Mouse (Mus musculus) liver, embryonic 14.5 days (tissue): ENCODE data around the gene Hpcal1. TPM values are rescaled to one million over a fixed set of nuclear protein-coding genes. Genes with fewer than 3 reads are reported as not detected.
A peak's percentile ranks its signal among the peaks of the same experiment; 100 is the strongest.

Source experiments
- ATAC-seq: fragments of 200-750 bp; cut with Nextera tagmentation; 2 replicates; pipeline ENCODE4 v1.8.0; 2017; ENCODE audit warnings: moderate number of reproducible peaks, mild to moderate bottlenecking, moderate library complexity; ENCODE audit not compliant: insufficient read depth
- DNase-seq, 3 experiments: peaks; one replicate each; pipeline ENCODE4 v3.0.0-alpha.2; 2012 to 2013; ENCODE audit warnings: low read depth in 3 of 3, low spot score in 3 of 3
- H3K27ac ChIP-seq: fragments of 300-500 bp; sonication (generic); 2 replicates; pipeline ENCODE4 v1.5.1; 2014; ENCODE audit warnings: moderate library complexity, mild to moderate bottlenecking, control low read depth, inconsistent platforms
- H3K27me3 ChIP-seq: fragments of 300-500 bp; sonication (generic); 2 replicates; pipeline ENCODE4 v1.6.1; 2014; ENCODE audit warnings: mild to moderate bottlenecking, low read length, moderate library complexity; ENCODE audit not compliant: control insufficient read depth, insufficient read depth
- H3K36me3 ChIP-seq: fragments of 300-500 bp; sonication (generic); replicated peaks from 2 replicates; pipeline ENCODE4 v1.6.1; 2014; ENCODE audit warnings: low read depth; ENCODE audit not compliant: control insufficient read depth, insufficient read depth
- H3K4me1 ChIP-seq, 2 experiments: fragments of 200-500 bp in 1 of 2; fragments of 300-500 bp in 1 of 2; sonication (generic) in 1 of 2; replicated peaks; 2 replicates each; pipeline ENCODE4 v1.6.1; 2012 to 2014; ENCODE audit warnings: antibody characterized with exemption in 1 of 2, inconsistent platforms in 1 of 2, low read length in 1 of 2; ENCODE audit not compliant: control insufficient read depth in 2 of 2, insufficient read depth in 2 of 2
- H3K4me2 ChIP-seq: fragments of 300-500 bp; sonication (generic); 2 replicates; pipeline ENCODE4 v1.6.1; 2014; ENCODE audit warnings: low read depth, mild to moderate bottlenecking, control low read depth, moderate library complexity
- H3K4me3 ChIP-seq, 2 experiments: fragments of 200-500 bp in 1 of 2; fragments of 300-500 bp in 1 of 2; sonication (generic) in 1 of 2; 2 replicates each; pipeline ENCODE4 v1.5.1; 2012 to 2014; ENCODE audit warnings: low read depth in 2 of 2, low read length in 2 of 2, mild to moderate bottlenecking in 2 of 2, control low read depth in 1 of 2, inconsistent platforms in 1 of 2, moderate library complexity in 1 of 2; ENCODE audit not compliant: insufficient read depth in 1 of 2
- H3K9ac ChIP-seq: fragments of 300-500 bp; sonication (generic); replicated peaks from 2 replicates; pipeline ENCODE4 v1.6.1; 2014; ENCODE audit warnings: mild to moderate bottlenecking, control low read depth, moderate library complexity
- H3K9me3 ChIP-seq: fragments of 300-500 bp; sonication (generic); 2 replicates; pipeline ENCODE4 v1.6.1; 2016; ENCODE audit warnings: low read length, mixed read lengths; ENCODE audit not compliant: control insufficient read depth
- CTCF ChIP-seq: IDR thresholded peaks from 2 replicates; pipeline ENCODE4 v1.5.1; 2016; ENCODE audit warnings: antibody characterized with exemption, low read depth, control low read depth
- EP300 ChIP-seq: IDR thresholded peaks from 2 replicates; pipeline ENCODE4 v1.6.1; 2016; ENCODE audit warnings: antibody characterized with exemption, low read depth
- WGBS: fragments of 180-500 bp; shearing (Covaris S2); extraction: QIAGEN DNeasy Blood & Tissue Kit; methylation state at CpG from one replicate; pipeline ENCODE4 v1.1.7; 2014; ENCODE audit not compliant: insufficient replicate concordance; 5-methylcytosine and 5-hydroxymethylcytosine counted together
- polyA plus RNA-seq, 2 experiments: library from polyadenylated mRNA; depleted of rRNA in 1 of 2; stranded (reverse) in 1 of 2; unstranded in 1 of 2; fragments of >200 nt; fragmentation: Nextera tagmentation in 1 of 2; extraction: Ambion mirVana in 1 of 2; gene quantifications; 2 replicates each; pipeline versions ENCODE4 v1.2.1 to v1.2.3; 2012 to 2014

Hpcal1 gene
- polyA plus RNA-seq, 2 experiments = 13.6 to 16.6 TPM

GRCm38 (mm10) chr12:17710747-17711092 lies 20.1 kb downstream of the Hpcal1 start:
- no peaks in the 10 kb centered on the region for H3K36me3 ChIP-seq
- H3K27me3 ChIP-seq = no peaks in the 10 kb centered on the region
- peaks cover 4 to 31% of the 10 kb centered on the region in 2 experiments for H3K4me1 ChIP-seq
- no peak for DNase-seq
- no peak overlapping the region for H3K4me2 ChIP-seq
- H3K4me3 ChIP-seq = no peak overlapping the region
- TF ChIP-seq CTCF (no peak), EP300 (no peak)
- H3K27ac ChIP-seq = no peak overlapping the region
- H3K9ac ChIP-seq = no peak overlapping the region
- H3K9me3 ChIP-seq = no peaks in the 10 kb centered on the region
- no peak for ATAC-seq
- WGBS = 10% methylated on average over 3 of the region's 3 CpGs

GRCm38 (mm10) chr12:17711731-17712388 lies 21.2 kb downstream of the Hpcal1 start:
- Histone ChIP-seq H3K4me1 (peaks cover 7 to 41% of the 10 kb centered on the region in 2 experiments), H3K4me3 (no peak overlapping the region), H3K27ac (no peak overlapping the region), H3K36me3 (no peaks in the 10 kb centered on the region), H3K9me3 (no peaks in the 10 kb centered on the region), H3K9ac (no peak overlapping the region), H3K27me3 (no peaks in the 10 kb centered on the region), H3K4me2 (no peak overlapping the region)
- no peak for ATAC-seq
- WGBS = 45% methylated on average over 6 of the region's 6 CpGs
- DNase-seq = no peak
- TF ChIP-seq CTCF (no peak), EP300 (no peak)

- Histone ChIP-seq H3K9me3 (no peaks in the 10 kb centered on the region), H3K4me2 (no peak overlapping the region), H3K9ac (no peak overlapping the region), H3K27ac (no peak overlapping the region), H3K4me3 (no peak overlapping the region), H3K4me1 (peaks cover 7 to 46% of the 10 kb centered on the region in 2 experiments), H3K36me3 (no peaks in the 10 kb centered on the region), H3K27me3 (no peaks in the 10 kb centered on the region)
- DNase-seq (no peak), ATAC-seq (no peak)
- TF ChIP-seq CTCF (no peak), EP300 (no peak)
- 44% methylated on average over 1 of the region's 1 CpGs for WGBS
Observed at GRCm38 (mm10) chr12:17712571-17712970, 21.9 kb downstream of the Hpcal1 start.

GRCm38 (mm10) chr12:17715720-17716478 lies 25.2 kb downstream of the Hpcal1 start:
- 27% methylated on average over 4 of the region's 4 CpGs for WGBS
- ATAC-seq = peak; percentile 66; the same call in 1 of the 2 replicates
- no peak overlapping the region for H3K4me2 ChIP-seq
- H3K4me3 ChIP-seq = no peak overlapping the region
- peaks cover 7 to 41% of the 10 kb centered on the region in 2 experiments for H3K4me1 ChIP-seq
- H3K27me3 ChIP-seq = no peaks in the 10 kb centered on the region
- DNase-seq = peak in 1 of 3 experiments; percentile 45
- H3K9ac ChIP-seq = no peak overlapping the region
- TF ChIP-seq CTCF = no peak
- TF ChIP-seq EP300 = no peak
- H3K36me3 ChIP-seq = no peaks in the 10 kb centered on the region
- H3K9me3 ChIP-seq = no peaks in the 10 kb centered on the region
- H3K27ac ChIP-seq = no peak overlapping the region

GRCm38 (mm10) chr12:17717257-17717656 lies 26.6 kb downstream of the Hpcal1 start:
- Histone ChIP-seq H3K27me3 (no peaks in the 10 kb centered on the region), H3K36me3 (no peaks in the 10 kb centered on the region), H3K27ac (no peak overlapping the region), H3K9me3 (no peaks in the 10 kb centered on the region), H3K4me1 (peaks cover 7 to 32% of the 10 kb centered on the region in 2 experiments), H3K4me2 (no peak overlapping the region), H3K9ac (no peak overlapping the region), H3K4me3 (no peak overlapping the region)
- no peak for TF ChIP-seq EP300
- 77% methylated on average over 1 of the region's 1 CpGs for WGBS
- no peak for DNase-seq
- no peak for ATAC-seq
